Mouse (Mus musculus): ENCODE measurements around the gene Cox4i1. TPM values are rescaled to one million over a fixed set of nuclear protein-coding genes. Genes with fewer than 3 reads are reported as not detected.
"Not testable (repeated sequence)": the region's sequence is repeated elsewhere in the genome, so short reads cannot be mapped to it uniquely, and the experiment has no call there.

The Cox4i1 gene
- total RNA-seq, 2 experiments from 2014 or later: 1,023 to 1,088 TPM

DNA sequence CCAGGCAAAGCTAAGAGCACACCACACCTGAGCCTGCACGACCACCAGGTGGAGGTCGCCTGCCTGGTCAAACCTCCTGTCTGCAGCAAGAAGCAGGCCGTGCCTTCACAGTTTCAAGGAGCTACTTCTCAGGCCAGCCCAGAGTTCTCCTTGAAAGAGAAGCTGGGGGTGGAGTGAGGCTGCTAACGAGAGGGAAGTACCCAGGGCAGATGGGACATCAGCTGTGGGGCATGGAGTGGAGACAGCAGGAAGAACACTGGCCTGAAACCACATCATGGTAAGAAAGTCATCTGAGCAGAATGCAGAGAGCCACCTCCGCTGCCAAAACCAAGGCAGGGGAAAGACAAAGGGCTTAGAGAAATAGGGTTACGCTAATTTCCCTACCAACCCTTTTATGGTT is 3.5 kb upstream of the Cox4i1 start:
- DNase-seq: no peak

DNA sequence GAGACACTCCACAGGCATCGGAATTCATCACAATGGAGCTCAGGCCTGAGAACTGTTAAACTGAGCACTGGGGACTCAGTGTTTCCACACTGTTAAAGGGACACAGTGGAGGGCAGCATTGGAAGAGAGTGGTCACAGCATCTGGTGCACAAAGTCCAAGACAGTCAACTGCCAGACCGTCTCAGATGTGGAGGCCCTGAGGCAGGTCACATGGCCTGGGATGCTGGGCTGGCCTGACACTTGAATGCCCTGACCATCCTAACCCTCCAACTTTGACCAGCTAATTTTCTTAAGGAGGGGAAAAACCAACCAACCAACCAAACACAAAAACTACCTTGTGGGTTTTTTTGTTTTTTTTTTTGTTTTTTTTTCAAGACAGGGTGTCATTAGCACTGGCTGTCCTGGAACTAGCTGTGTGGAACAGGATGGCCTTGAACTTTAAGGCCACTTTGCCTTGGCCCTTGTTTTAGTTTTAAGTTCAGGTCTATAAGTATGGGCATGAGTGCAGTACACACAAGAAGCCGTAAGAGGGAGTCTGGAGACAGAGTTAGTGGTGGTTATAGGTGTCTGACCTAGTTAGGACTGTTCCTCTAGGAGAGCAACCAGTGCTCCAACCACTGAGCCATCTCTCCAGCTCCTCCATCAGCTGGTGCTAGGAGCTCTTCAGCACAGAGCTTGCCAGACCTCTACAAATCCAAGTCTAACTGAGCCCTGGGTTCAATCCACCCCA is 2.1 kb upstream of the Cox4i1 start:
- DNase-seq: no peak

DNA sequence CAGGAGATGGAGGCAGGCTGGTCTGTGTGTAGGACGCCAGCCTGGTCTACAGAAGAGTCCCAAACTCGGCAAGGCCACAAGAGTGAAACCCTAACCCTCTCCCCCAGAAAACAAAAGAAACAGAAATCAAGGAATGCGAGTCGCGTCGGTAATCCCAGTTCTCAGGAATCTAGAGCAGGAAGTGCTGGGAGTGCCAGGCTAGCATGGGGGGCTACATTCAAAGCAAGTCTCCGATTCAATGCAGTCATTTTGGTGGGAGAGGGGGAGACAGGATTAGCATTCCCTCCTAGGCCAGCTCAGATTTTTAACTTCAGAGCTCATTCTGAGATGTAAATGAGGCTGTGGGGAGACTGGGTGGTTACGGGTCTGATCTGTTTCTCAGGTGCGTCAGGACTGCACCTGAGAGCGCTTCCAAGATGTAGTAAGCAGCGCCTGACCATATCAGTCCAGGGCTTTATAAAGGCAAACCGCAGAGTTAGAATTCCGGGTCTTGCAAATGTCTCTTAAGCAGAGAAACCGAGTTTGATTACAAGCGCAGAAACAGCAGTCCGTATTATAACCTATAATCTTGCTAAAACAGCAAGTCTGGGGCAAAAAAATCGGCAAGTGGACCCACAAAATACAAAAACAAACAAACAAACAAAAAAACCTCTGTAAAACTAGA is 1.1 kb upstream of the Cox4i1 start:
- no peak for DNase-seq

DNA sequence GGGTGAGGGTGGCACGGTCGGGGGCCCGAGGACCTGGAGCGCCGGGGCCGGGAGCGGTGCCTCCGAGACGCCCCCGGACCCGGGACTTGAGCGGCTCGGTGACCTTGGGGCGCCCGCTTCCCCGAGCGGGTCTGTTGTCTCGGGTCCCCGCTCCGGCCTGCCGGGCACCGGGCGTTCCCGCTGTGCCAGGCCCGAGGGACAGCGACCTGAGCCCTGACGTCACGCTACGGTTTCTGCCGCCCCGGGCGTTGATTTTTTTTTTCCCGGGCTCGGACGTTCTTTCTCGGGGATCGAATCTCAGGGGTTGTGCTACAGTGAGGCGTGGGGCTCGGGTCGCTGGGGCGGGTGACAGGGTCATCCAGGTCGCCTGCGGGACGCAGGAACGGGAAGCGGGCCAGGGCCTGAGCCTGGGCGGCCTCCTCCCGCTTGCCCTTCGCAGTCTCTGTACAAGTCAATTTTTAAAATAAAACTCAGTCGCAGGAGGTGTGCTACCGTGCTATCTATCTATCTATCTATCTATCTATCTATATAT is 418 bp downstream of the Cox4i1 start, which contains the start of gene Emc8:
Gene Emc8 (minus strand): TSS at position 200 of the 532 bp plus-strand sequence.
- no peak for DNase-seq

DNA sequence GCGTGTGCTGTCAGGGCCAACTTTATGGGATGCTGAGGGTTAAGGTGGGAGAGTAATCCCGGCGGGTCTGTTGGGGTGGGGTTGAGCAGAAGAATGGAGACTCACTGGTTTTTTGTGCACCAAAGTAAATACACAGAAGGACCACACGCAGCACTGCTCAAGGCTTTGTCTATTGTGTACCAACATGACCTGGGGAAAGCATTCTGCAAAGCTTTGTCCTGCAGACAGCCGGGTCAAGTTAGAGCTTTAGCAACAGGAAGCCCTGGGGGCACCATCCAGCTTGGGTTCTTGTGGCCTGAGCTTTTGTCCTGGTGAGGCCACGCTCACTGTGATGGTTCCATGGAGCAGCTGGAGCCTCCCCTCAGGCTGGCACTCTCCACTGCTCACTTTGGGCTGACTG is 3.8 kb downstream of the Cox4i1 start:
- DNase-seq: no peak

DNA sequence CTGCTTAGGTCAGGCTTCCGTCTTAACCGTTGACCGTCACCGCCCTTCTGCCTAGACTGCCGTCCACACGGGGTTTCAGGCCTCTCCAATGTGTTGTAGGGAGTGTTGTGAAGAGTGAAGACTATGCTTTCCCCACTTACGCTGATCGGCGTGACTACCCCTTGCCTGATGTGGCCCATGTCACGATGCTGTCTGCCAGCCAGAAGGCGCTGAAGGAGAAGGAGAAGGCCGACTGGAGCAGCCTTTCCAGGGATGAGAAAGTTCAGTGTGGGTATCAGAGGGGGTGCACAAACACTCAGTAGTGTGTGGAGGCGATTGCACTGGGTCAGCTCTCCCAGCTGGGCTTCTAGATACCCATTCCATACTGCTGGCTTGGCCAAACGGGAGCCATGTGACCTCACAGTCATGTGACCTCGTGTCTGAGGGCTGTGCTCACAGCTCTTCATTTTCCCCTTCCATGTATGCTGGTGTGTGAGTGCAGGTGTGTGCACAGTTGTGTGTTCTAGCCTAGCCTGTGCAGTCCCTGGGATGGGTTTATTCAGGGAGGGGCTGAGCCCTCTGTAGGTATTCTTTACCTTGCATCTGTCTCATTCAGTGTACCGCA is 4.7 kb downstream of the Cox4i1 start:
- no peak for DNase-seq

DNA sequence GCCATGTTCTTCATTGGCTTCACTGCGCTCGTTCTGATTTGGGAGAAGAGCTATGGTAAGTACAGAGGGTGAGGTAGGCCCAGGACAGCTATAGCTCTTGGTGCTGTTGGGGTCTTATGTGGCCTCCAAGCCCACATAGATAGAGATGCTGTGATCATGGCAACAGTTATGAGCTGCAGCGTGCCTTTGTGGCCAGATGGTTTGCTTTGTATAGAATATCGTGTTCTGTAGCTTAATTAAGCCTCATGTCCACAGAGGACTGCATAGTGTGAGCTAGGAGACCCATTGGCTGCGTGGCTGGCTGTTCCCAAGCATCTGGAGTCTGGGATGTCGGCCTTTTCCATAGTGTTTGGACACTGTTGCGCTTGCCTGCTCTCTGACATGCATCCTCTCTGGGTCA is 5.3 kb downstream of the Cox4i1 start:
- no peak for DNase-seq

DNA sequence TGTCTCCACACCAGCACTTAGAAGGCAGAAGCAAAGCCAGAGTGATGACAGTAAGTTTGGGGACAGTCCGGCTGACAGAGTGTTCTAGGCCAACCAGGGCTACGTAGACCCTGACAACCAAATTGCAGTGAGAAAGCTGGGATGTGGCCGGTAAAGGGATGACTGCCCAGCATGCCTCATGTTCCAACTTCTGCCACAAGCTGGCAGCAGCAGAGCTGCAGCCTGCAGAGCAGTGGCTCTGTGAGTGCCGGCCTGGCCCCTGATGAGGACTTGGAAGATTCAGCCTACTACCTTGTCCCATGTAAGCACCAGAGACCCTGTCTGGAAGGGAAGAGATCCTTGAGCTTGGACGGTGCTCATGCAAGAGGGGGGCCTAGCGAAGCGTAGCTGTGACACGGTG is 7.7 kb downstream of the Cox4i1 start:
- DNase-seq: no peak

DNA sequence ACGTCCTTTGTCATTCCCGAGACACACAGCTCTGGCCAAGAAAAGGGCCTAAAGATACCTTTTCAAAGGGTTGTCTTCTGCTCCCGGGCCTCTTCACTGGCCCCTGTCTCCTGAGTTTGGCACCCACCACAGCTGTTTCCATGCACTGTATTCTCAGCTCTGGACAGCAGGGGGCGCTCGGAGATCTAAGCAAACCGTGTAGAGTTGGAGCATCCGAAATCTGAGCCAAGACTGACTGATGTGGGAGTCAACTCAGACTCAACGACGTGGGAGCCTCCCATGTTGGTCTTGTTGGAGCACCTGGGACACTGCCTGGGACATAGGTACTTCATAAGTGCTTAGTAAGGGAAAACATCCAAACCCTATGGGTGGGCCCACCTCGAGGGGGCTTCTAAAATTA is 10.4 kb downstream of the Cox4i1 start:
- peak; percentile 78 to 80 for DNase-seq

DNA sequence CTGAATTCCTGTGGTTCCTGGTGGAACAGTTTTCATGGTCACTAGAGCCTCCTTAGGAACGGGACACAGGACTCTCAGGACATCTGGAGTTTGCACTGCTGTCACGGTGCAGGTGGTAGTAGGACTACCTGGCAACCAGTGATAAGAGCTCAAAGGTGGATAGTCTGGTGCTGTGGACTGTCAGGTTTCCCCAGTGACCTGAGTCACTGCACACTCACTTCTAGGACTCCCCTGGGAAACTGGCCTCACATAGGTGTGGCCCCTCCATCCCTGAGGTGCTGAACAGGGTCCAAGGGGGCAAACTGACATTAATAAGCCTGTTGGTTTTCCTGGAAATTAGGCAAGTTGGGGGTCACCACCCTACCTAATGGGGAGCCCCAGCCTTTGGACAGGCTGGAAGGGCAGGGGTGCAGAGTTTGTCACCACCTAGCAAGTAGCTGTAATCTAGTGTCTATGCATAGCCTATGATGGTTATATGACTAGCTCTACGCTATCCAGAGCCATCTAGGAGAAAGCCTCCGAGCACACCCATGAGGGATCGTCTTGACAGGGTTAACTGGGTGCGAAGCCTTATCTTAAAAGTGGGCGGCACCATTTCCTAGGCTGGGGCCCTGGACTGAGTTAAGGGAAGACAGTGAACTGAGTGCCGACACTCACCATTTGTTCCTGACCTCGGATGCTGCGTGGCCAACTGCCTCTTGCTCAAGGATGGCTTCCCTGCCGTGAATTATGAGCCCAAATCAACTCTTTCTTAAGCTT is 11.8 kb downstream of the Cox4i1 start:
- no peak for DNase-seq

DNA sequence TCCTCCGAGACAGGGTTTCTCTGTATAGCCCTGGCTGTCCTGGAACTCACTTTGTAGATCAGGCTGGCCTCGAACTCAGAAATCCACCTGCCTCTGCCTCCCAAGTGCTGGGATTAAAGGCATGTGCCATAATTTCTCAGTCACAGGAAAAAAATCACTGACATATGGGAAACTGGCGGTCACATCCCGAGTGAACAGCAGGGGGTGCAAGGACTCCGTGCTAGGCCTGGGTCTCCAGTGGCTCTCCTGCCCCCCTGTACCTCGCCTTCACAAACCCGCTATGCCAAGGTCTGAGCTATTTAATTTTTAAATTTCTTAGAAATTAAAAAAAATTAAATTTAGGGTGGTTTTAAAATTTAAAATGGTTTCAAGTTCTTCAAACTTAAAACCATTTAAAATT is 12.4 kb downstream of the Cox4i1 start:
- not testable (repeated sequence) for DNase-seq

DNA sequence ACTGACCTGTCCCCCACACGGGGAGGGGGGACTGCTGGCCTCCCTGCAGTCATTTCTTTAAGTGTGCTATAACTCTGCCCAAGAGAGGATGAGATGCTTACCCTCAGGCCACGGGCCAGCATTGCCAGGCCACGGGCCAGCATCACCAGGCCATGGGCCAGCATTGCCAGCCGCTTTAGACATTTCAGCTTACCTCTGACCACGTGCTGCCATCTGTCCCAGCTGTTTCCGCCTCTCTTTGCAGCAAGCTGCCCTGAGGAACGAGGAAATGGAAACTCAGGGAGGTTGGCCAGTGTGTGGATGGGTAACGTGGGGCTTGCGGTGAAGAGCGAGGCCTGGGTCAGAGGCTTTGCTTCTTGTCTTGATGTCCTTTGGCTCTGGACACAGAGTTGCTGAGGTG is 13.1 kb downstream of the Cox4i1 start:
- no peak for DNase-seq

DNA sequence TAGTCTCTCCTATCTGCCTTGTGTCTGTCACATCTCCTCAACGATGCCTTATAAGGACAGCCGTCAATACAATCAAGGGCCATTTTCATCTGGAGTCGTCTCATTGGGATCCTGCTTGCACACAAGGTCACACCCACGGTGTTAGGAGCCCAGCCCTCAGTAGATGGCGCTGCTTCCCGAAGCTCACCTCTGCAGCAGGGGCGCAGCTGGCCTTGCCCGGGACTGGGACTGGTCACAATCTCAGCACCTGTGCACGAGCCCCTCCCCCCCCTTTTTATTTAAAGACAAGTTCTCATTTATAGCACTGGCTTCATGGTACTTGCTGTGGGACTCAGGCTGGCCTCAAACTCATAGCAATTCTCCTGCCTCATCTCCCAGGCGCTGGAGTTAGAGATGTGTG is 15.6 kb downstream of the Cox4i1 start:
- DNase-seq: no peak

DNA sequence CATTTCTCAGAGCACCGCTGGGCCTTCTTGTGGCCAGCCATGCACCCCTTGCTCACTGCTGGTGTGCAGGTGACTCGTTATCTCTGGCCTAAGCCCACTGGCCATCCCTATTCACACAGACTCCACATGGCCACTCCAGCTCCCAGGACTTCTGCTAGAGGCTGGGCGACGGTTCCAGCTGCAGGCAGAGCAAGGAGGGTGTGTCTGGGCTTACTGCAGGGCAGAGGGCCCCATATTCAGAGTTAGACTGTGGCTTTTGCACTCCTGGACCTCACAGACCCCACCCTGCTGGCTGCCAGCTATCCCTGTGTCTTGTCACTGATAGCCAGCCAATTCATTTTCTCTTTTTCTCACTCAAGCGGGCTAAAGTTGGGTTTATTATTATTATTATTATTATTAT is 16.1 kb downstream of the Cox4i1 start:
- DNase-seq: no peak

DNA sequence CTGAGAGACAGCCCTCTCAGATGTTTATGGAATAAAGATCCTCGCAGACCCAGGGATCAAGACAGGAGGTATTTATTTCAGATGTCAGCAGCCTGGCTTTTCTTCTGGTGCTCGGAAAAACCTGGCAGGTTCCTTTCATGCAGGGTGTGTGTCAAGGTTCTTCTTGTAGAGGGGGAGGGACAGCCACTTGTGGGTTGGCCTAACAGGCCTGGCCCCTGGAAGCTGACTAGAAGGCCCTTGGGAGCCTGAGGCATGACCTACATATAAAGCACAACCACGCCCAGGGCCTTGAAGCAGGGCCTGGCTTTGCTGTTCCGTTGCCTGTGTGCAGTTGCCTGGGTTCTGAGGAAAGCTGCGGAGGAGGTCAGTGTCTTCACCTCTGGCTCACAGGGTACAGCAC is 17.1 kb downstream of the Cox4i1 start:
- DNase-seq: no peak

DNA sequence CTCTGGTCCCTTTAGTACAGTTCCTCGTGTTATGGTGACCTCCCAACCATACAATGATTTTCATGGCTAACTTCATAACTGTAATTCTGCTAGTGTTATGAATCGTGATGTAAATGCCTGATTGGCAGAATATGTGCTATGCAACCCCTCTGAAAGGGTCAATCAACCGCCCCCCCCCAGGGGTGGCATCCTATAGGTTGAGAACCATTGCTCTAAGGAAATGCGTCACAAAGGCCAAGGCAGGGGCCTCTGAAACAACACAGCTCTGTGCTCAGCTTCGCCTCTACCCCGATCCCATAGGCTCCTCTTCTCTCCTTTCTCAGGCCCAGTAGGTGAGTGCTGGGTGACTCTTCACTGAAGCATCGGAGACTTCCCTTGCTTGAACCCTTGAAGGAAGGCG is 17.6 kb downstream of the Cox4i1 start:
- no peak for DNase-seq

DNA sequence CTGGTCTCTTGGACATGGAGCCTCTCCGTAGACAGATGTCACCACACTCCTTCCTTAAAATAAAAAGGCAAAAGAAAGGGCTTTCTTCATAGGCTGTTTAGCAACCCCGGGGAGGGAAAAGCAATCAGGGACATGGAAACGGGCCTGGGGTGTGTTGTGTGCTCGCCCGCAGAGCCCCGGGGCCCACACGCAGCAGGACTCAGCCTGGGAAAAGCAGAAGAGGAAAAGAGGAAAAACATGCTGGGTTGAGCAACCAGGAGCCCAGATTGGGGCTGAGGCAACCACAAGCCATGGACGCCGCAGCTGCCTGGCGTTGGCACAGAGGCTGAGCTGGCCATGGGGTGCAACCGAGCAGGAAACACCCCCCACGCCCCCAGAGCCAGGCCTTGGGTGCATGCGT is 18.0 kb downstream of the Cox4i1 start:
- no peak for DNase-seq

DNA sequence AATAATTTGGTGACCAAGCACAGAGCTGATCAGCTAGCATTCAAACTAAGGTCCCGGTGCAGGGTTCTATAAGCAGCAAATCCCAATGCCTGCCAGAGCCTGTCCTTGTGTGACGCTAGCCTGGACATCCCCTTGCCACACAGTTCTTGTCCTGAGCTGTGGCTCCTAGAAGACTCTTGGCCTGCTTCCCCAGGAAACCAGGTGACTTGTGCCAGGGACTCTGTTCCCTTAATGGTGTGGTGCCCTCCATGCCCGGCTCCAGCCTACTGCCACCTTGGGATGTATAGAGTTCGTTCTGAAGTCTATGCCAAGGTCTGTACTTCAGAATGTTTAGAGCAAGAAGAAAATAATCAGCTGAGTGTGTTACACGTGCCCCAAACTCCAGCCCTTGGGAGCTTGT is 18.6 kb downstream of the Cox4i1 start:
- DNase-seq: no peak

DNA sequence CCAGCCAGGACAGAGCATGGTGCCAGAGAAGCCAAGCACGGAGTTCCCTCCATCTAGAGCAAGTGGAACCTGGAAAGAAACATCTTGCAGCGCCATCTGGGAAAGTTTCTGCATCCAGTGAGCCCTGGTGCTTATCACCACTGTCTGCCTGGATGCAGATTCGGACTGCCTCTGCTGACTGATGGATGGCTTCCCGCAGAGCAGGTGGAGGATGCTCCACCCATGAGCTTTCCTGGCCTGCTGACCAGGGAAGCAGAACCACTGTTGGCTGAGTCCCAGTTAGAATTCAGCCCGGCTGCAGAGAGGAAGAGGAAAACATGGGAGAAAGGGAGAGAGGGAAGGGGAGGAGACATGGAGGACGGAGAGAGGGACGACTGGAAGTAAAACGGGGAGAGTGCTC is 19.8 kb downstream of the Cox4i1 start:
- DNase-seq: no peak

DNA sequence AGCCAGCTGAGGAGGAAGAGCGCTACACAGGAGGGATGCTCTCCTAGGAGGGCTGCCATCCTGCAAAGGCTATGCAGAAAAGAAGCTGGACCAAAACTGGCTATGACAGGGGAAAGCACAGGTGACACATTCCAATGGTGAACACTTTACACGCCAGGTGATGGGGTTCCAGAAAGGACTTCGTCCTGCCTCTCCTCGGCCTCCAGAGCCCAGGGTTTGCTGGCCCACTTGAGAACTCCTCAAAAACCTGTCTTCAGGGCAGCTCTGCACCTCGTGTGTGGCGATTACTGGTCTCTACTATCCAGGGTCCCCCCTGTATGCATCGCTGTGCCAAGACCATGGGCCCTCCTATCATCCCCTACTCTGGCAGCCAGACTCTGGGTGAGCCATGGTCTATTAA is 20.5 kb downstream of the Cox4i1 start:
- DNase-seq: no peak

DNA sequence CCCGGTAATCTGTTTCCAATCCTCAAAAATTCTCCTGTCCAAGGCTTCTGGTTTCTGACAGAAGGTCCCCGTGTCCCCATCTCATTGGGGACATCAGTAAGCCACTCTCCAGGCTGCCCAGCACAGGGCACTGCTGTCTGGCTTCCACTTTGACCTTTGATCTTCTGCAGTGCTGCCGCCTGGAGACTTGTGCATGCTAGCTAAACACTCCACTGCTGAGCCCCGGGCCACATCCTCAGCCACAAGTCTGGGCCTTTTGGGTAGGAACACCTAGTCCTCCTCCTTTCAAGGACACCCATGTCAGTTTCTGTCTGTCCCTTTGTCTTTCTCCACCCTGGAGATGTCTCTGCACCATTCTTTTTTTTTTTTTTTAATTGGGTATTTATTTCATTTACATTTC is 24.9 kb downstream of the Cox4i1 start:
- DNase-seq: no peak

DNA sequence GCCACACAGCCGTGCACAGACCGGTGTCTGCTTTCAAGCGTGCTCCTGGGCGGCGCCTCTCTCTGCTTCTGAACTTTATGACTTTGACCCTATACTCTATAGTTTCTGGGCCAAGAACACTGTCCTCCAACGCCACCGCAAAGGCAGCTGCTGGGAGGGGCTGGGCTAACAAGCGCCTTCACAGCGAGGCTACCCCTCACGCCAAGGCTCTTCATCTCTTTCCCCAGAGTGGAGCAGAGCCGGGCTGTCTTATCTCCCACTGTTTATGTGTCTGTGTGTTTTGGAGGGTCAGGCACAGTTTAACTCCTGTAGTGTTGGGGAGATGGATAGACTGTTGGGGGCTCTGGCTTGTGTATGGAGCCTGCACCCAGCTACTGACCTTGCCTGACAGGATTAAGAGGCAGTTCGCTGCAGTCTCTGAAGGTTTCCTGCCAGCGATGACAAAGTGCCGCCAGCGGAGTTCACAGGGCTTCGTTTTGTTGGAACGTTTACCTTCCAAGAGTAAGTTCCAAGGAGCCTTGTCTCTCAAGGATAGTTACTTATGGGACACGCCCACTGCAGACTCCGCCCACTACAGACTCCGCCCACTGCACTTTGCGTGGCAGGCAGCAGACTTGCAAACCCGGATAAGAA is 26.0 kb downstream of the Cox4i1 start:
- DNase-seq: no peak

Measured in layer of hippocampus, postnatal 36 days (tissue).